Mouse (Mus musculus) lung, embryonic 15.5 days (tissue): ENCODE measurements around the gene Cdca4. TPM values are rescaled to one million over a fixed set of nuclear protein-coding genes. Genes with fewer than 3 reads are reported as not detected.

Experiments used
- ATAC-seq: fragments of 200-750 bp; cut with Nextera tagmentation; 2 replicates; pipeline ENCODE4 v1.8.0; 2017; ENCODE audit warnings: moderate number of reproducible peaks, borderline replicate concordance; ENCODE audit not compliant: low FRiP score, low TSS enrichment; ENCODE audit errors: extremely low read depth
- H3K27ac ChIP-seq: fragments of 300-500 bp; sonication (generic); 2 replicates; pipeline ENCODE4 v1.5.1; 2015; ENCODE audit warnings: moderate library complexity, mild to moderate bottlenecking, inconsistent platforms
- H3K27me3 ChIP-seq: fragments of 300-500 bp; sonication (generic); 2 replicates; pipeline ENCODE4 v1.6.1; 2015; ENCODE audit warnings: inconsistent platforms
- H3K36me3 ChIP-seq: fragments of 300-500 bp; sonication (generic); 2 replicates; pipeline ENCODE4 v1.6.1; 2015; ENCODE audit warnings: inconsistent platforms
- H3K4me1 ChIP-seq: fragments of 300-500 bp; sonication (generic); 2 replicates; pipeline ENCODE4 v1.6.1; 2015; ENCODE audit warnings: inconsistent platforms
- H3K4me2 ChIP-seq: fragments of 300-500 bp; sonication (generic); 2 replicates; pipeline ENCODE4 v1.6.1; 2015; ENCODE audit warnings: inconsistent platforms, mild to moderate bottlenecking, moderate library complexity
- H3K4me3 ChIP-seq: fragments of 300-500 bp; sonication (generic); 2 replicates; pipeline ENCODE4 v1.5.1; 2015; ENCODE audit warnings: mild to moderate bottlenecking, inconsistent platforms
- H3K9ac ChIP-seq: fragments of 300-500 bp; sonication (generic); 2 replicates; pipeline ENCODE4 v1.6.1; 2015; ENCODE audit warnings: inconsistent platforms
- H3K9me3 ChIP-seq: fragments of 300-500 bp; sonication (generic); 2 replicates; pipeline ENCODE4 v1.6.1; 2016; ENCODE audit warnings: inconsistent platforms
- WGBS: fragments of 180-500 bp; shearing (Covaris S2); methylation state at CpG from one replicate; pipeline ENCODE4 v1.1.7; 2015; 5-methylcytosine and 5-hydroxymethylcytosine counted together
- polyA plus RNA-seq: library from polyadenylated mRNA; unstranded; fragments of >200 nt; fragmentation: Nextera tagmentation; extraction: Ambion mirVana; gene quantifications from 2 replicates; pipeline ENCODE4 v1.2.1, GENCODE M21; 2015

Cdca4 gene
- polyA plus RNA-seq, 1 experiment from 2014 or later: 125 TPM

DNA sequence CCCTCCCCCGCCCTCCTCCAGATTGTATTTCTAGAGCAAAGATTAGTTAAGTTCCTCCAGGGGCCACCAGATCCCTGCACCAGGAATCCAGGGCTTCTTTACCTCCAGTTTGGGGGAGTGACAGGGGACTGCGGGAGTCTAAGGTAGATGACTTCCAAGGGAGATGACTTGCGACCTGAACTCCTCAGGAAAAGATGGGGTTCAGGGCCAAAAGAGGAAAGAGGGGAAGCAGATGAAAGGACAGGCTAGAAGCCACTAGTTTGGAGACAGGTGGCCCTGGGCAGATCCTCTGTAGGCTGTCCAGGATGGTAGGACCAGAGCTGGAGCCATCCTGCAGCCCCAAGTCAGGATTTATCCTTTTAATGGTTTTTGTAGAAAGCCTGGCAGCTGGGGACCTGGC, 26.3 kb downstream of the Cdca4 start:
- WGBS: 15% methylated on average over 3 of the region's 3 CpGs
- Histone ChIP-seq H3K27ac (no peak overlapping the region), H3K36me3 (no peaks in the 10 kb centered on the region), H3K9ac (no peak overlapping the region), H3K27me3 (peaks cover 50% of the 10 kb centered on the region), H3K4me2 (peak overlapping the region; percentile 98; the same call in 1 of the 2 replicates), H3K4me3 (no peak overlapping the region), H3K9me3 (no peaks in the 10 kb centered on the region), H3K4me1 (peaks cover 40% of the 10 kb centered on the region)
- ATAC-seq: no peak

DNA sequence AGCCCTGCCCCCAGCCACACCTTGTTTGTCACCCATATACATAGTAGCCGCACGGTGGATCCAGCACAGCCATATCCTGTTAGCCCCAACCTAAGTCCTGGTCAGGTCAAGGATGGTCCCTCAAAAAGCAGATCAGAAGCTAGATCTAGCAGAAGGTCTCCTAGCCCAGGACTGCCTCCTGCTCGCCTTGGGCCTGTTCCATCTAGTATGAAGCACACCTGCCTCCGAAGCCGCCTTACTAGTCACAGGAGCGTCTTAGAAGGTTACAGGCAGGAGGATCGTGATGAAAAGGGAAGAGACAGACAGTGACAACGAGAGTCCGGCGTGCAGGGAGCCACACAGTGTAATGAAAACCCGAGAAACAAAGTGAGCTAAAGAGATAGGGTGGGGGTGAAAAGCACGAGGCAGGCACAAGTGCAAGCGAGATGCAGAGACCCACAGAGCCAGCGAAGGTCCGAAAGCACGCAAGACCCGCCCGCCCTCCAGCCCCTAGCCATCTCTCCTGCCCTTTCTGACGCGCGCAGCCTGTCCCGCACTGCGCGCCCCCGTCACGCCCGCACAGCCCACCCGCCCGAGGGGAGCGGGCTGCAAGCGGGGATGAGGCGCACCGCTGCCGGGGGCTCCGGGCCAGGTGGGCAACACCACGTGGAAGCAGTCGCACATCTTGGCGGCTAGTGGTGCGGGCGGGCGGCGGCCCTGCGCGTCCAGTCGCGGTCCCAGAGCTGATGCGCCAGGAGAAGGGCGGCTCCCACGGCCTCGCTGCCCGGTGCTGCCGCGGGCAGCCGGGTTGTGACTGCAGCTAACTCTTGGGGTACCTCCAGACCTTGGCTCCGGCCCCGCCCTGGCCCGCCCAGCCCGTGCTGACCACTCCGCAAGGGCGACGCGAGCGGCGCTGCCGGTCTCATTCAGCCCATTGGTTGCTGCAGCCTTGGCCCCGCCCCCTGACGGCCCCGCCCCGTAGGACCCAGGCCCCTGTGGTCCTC, 27.1 kb downstream of the Cdca4 start, which contains the start of gene Ahnak2:
Gene Ahnak2, minus strand, starts transcription at position 794 of the 983 bp plus-strand sequence.
- H3K4me1 ChIP-seq: peaks cover 48% of the 10 kb centered on the region
- peak within 1 kb of the TSS; percentile 98 for H3K4me2 ChIP-seq
- 3% methylated on average over 64 of the region's 69 CpGs for WGBS

DNA sequence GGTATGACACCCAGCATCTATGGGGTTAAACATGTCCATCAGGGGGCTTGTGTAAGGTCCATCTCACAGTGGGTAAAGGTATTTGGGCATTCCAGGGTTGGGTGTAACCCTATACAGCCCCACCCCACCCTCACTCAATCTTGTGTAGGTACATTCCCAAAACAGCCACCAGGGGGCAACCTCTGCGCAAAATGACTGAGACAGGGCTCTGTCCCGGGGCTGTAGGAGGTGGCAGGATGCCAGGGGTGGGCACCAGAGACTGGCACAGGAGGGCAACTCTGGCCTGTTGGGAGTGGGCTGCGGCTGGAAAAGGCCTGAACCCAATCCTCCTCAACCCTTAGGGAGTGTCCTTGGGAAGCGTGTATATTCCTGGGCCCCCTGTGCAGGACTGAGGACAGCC, 28.7 kb downstream of the Cdca4 start:
- Histone ChIP-seq H3K4me1 (peaks cover 61% of the 10 kb centered on the region), H3K9me3 (no peaks in the 10 kb centered on the region), H3K4me3 (no peak overlapping the region), H3K27ac (no peak overlapping the region), H3K4me2 (no peak overlapping the region), H3K36me3 (no peaks in the 10 kb centered on the region), H3K27me3 (peaks cover 55% of the 10 kb centered on the region), H3K9ac (no peak overlapping the region)
- 6% methylated on average over 4 of the region's 4 CpGs for WGBS
- no peak; the same call in 1 of the 2 replicates for ATAC-seq

More for the DNA sequence above, 27.1 kb downstream of the Cdca4 start, which contains the start of gene Ahnak2:
- Histone ChIP-seq H3K4me3 (peak within 1 kb of the TSS; percentile 46), H3K36me3 (no peaks in the 10 kb centered on the region), H3K27me3 (peaks cover 53% of the 10 kb centered on the region), H3K9me3 (no peaks in the 10 kb centered on the region), H3K27ac (no peak within 1 kb of the TSS), H3K9ac (peak within 1 kb of the TSS; percentile 38)
- ATAC-seq: peak; percentile 29; the same call in 1 of the 2 replicates

- H3K36me3 ChIP-seq: no peaks in the 10 kb centered on the region
- no peak overlapping the region for H3K27ac ChIP-seq
- ATAC-seq: no peak
- no peak overlapping the region for H3K4me2 ChIP-seq
- 72% methylated on average over 10 of the region's 10 CpGs for WGBS
- H3K4me3 ChIP-seq: no peak overlapping the region
- H3K9ac ChIP-seq: no peak overlapping the region
- H3K9me3 ChIP-seq: no peaks in the 10 kb centered on the region
- peaks cover 49% of the 10 kb centered on the region for H3K27me3 ChIP-seq
- peaks cover 71% of the 10 kb centered on the region for H3K4me1 ChIP-seq
Observed at GRCm38 (mm10) chr12:112799237-112799970, 29.8 kb downstream of the Cdca4 start.

- Histone ChIP-seq H3K4me1 (peaks cover 78% of the 10 kb centered on the region), H3K9me3 (no peaks in the 10 kb centered on the region)
Observed at GRCm38 (mm10) chr12:112798716-112799115, 30.5 kb downstream of the Cdca4 start.

GRCm38 (mm10) chr12:112798332-112798681, 30.9 kb downstream of the Cdca4 start:
- peak; percentile 19; the same call in 1 of the 2 replicates for ATAC-seq
- peaks cover 38% of the 10 kb centered on the region for H3K27me3 ChIP-seq
- no peak overlapping the region for H3K27ac ChIP-seq
- H3K9me3 ChIP-seq: no peaks in the 10 kb centered on the region
- H3K4me3 ChIP-seq: no peak overlapping the region
- peak overlapping the region; percentile 19; the same call in 1 of the 2 replicates for H3K4me2 ChIP-seq
- 17% methylated on average over 5 of the region's 5 CpGs for WGBS
- H3K9ac ChIP-seq: no peak overlapping the region
- H3K36me3 ChIP-seq: no peaks in the 10 kb centered on the region
- peaks cover 80% of the 10 kb centered on the region for H3K4me1 ChIP-seq

More at GRCm38 (mm10) chr12:112798716-112799115, 30.5 kb downstream of the Cdca4 start:
- no peak for ATAC-seq
- Histone ChIP-seq H3K4me3 (no peak overlapping the region), H3K36me3 (no peaks in the 10 kb centered on the region), H3K27me3 (peaks cover 42% of the 10 kb centered on the region), H3K27ac (no peak overlapping the region), H3K9ac (no peak overlapping the region), H3K4me2 (no peak overlapping the region)
- WGBS: 56% methylated on average over 5 of the region's 5 CpGs

DNA sequence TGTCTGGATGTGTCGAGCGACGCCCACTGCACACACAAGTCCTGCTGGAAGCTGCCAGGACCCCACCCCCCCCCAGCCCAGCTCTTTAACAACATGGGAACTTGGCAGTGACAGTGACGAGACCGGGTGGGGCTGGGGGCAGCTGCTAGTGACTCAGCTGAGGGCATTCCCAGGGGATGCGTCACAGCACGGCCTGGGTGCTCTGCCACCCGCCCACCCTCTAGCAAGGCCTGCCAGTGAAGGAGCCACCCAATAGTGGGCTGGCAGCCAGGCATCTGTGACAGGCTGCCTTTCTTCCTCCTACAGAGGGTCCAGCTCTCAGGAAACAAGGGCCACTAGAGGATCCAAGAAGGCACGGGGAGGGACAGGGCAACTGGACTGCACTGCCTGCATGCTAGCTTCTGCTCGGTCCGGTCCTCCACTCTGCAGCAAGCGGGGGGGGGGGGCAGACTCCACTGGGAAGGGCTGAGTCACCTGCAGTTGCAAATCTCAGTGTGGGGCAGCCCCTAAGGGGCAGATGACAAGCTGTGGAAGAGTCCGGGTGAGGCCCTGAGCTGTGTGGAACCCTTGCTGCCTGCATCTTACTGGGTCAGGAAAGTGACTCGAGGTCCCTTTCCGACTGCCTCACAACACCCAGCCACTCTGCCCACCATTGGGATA, 31.4 kb downstream of the Cdca4 start:
- no peak overlapping the region for H3K9ac ChIP-seq
- H3K9me3 ChIP-seq: no peaks in the 10 kb centered on the region
- no peaks in the 10 kb centered on the region for H3K36me3 ChIP-seq
- peaks cover 80% of the 10 kb centered on the region for H3K4me1 ChIP-seq
- ATAC-seq: peak; percentile 27; the same call in 1 of the 2 replicates
- H3K27ac ChIP-seq: no peak overlapping the region
- 36% methylated on average over 15 of the region's 15 CpGs for WGBS
- H3K4me3 ChIP-seq: no peak overlapping the region
- peaks cover 33% of the 10 kb centered on the region for H3K27me3 ChIP-seq
- H3K4me2 ChIP-seq: peak overlapping the region; percentile 19

GRCm38 (mm10) chr12:112796551-112797510, 32.4 kb downstream of the Cdca4 start:
- ATAC-seq: no peak
- no peak overlapping the region for H3K9ac ChIP-seq
- no peak overlapping the region; the same call in 1 of the 2 replicates for H3K4me2 ChIP-seq
- H3K27me3 ChIP-seq: peaks cover 25% of the 10 kb centered on the region
- H3K36me3 ChIP-seq: no peaks in the 10 kb centered on the region
- peaks cover 71% of the 10 kb centered on the region for H3K4me1 ChIP-seq
- 33% methylated on average over 17 of the region's 17 CpGs for WGBS
- no peaks in the 10 kb centered on the region for H3K9me3 ChIP-seq
- no peak overlapping the region for H3K27ac ChIP-seq
- H3K4me3 ChIP-seq: no peak overlapping the region

DNA sequence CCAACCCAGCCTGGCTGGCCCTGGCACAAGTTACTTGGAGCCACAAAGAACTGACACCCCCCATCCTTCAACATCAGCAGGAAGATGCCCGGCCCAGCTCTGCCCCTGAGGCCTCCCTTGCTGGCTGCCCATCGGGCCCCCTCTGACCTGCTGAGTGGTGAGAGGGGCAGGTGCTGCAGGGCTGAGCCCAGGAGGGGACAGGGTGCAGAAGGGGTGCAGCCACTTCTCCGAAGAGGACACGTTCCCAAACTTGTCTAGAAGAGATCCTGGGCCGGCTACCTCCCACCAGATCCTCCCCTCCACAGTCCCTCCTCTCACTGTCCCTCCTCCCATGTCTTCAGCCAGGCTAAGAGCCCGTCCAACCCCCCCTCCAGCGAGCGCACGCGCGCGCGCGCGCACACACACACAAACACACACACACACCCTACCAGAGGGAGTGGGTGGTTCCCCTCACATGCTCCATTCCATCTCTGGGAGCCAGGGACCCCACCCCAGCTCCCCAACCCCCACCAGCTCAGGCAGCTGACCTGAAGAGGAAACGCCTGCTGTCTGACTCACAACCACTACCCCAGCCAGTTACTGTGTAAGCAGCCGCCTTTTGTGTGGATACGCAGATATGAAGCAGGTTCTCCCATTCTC, 33.6 kb downstream of the Cdca4 start:
- 52% methylated on average over 18 of the region's 18 CpGs for WGBS
- Histone ChIP-seq H3K4me1 (peaks cover 63% of the 10 kb centered on the region), H3K4me2 (no peak overlapping the region), H3K4me3 (no peak overlapping the region), H3K36me3 (no peaks in the 10 kb centered on the region), H3K9me3 (no peaks in the 10 kb centered on the region), H3K27me3 (peaks cover 13% of the 10 kb centered on the region), H3K9ac (no peak overlapping the region), H3K27ac (no peak overlapping the region)
- no peak for ATAC-seq

- no peaks in the 10 kb centered on the region for H3K9me3 ChIP-seq
- no peak overlapping the region for H3K9ac ChIP-seq
- H3K27ac ChIP-seq: no peak overlapping the region
- peaks cover 58% of the 10 kb centered on the region for H3K4me1 ChIP-seq
- no peak for ATAC-seq
- peaks cover 12% of the 10 kb centered on the region for H3K27me3 ChIP-seq
- H3K4me3 ChIP-seq: no peak overlapping the region
- no peaks in the 10 kb centered on the region for H3K36me3 ChIP-seq
- WGBS: 86% methylated on average over 5 of the region's 5 CpGs
- H3K4me2 ChIP-seq: no peak overlapping the region
Observed at GRCm38 (mm10) chr12:112794998-112795397, 34.2 kb downstream of the Cdca4 start.
